Mouse (Mus musculus) C2C12 (cell line): ENCODE measurements around the gene Tspan4. TPM values are rescaled to one million over a fixed set of nuclear protein-coding genes. Genes with fewer than 3 reads are reported as not detected.

Experiments
- H3K27me3 ChIP-seq: one replicate; pipeline ENCODE4 v1.6.1; 2011; ENCODE audit not compliant: control insufficient read depth, insufficient read depth, insufficient read length
- H3K36me3 ChIP-seq: one replicate; pipeline ENCODE4 v1.6.1; 2011; ENCODE audit not compliant: control insufficient read depth, insufficient read depth
- H3K4me3 ChIP-seq: one replicate; pipeline ENCODE4 v1.5.1; 2011; ENCODE audit warnings: mild to moderate bottlenecking, control low read depth; ENCODE audit not compliant: poor library complexity, insufficient read depth, severe bottlenecking
- H3K79me2 ChIP-seq: one replicate; pipeline ENCODE4 v1.6.1; 2011; ENCODE audit not compliant: control insufficient read depth, insufficient read depth
- H3K79me3 ChIP-seq: one replicate; pipeline ENCODE4 v1.6.1; 2011; ENCODE audit warnings: low read depth, control low read depth
- H3ac ChIP-seq: one replicate; pipeline ENCODE3; 2011; ENCODE audit warnings: low read depth; ENCODE audit not compliant: control insufficient read depth, insufficient read length
- CEBPB ChIP-seq: IDR thresholded peaks from one replicate; pipeline ENCODE4 v1.6.1; 2011; ENCODE audit warnings: low read depth, mild to moderate bottlenecking, control low read depth, moderate library complexity
- CTCF ChIP-seq: IDR thresholded peaks from one replicate; pipeline ENCODE4 v1.5.1; 2011; ENCODE audit not compliant: control insufficient read depth, insufficient read depth, insufficient read length
- FOSL1 ChIP-seq: IDR thresholded peaks from one replicate; pipeline ENCODE4 v1.8.0; 2011; ENCODE audit warnings: mild to moderate bottlenecking, low read length; ENCODE audit not compliant: poor library complexity, insufficient read depth, severe bottlenecking
- MAX ChIP-seq: IDR thresholded peaks from one replicate; pipeline ENCODE4 v1.6.1; 2011; ENCODE audit warnings: mild to moderate bottlenecking, control low read depth
- MYOD1 ChIP-seq: IDR thresholded peaks from one replicate; pipeline ENCODE4 v1.6.1; 2011; ENCODE audit warnings: low read depth; ENCODE audit not compliant: control insufficient read depth, insufficient read length
- MYOG ChIP-seq: IDR thresholded peaks from one replicate; pipeline ENCODE4 v1.6.1; 2011; ENCODE audit not compliant: control insufficient read depth, insufficient read length; ENCODE audit errors: extremely low read depth
- USF1 ChIP-seq: IDR thresholded peaks from one replicate; pipeline ENCODE4 v1.6.1; 2011; ENCODE audit warnings: low read depth, mild to moderate bottlenecking, control low read depth, moderate library complexity
- polyA plus RNA-seq: library from polyadenylated mRNA; unstranded; fragments of >200 nt; fragmentation: generic; extraction: Trizol; gene quantifications from one replicate; pipeline ENCODE4 v1.2.1, GENCODE M21; 2012; ENCODE audit warnings: missing spikeins

The Tspan4 gene
- polyA plus RNA-seq, 1 experiment = 278 TPM

GRCm38 (mm10) chr7:141434464-141434863 lies 40.6 kb upstream of the Tspan4 start:
- H3K4me3 ChIP-seq = no peak overlapping the region
- peaks cover 7% of the 10 kb centered on the region for H3K79me3 ChIP-seq
- no peak overlapping the region for H3ac ChIP-seq
- peaks cover 28% of the 10 kb centered on the region for H3K79me2 ChIP-seq
- no peaks in the 10 kb centered on the region for H3K27me3 ChIP-seq
- TF ChIP-seq MYOD1 = no peak
- no peak for TF ChIP-seq CEBPB
- no peak for TF ChIP-seq CTCF
- TF ChIP-seq MAX = no peak
- no peak for TF ChIP-seq FOSL1
- TF ChIP-seq USF1 = no peak
- no peak for TF ChIP-seq MYOG
- peaks cover 21% of the 10 kb centered on the region for H3K36me3 ChIP-seq

DNA sequence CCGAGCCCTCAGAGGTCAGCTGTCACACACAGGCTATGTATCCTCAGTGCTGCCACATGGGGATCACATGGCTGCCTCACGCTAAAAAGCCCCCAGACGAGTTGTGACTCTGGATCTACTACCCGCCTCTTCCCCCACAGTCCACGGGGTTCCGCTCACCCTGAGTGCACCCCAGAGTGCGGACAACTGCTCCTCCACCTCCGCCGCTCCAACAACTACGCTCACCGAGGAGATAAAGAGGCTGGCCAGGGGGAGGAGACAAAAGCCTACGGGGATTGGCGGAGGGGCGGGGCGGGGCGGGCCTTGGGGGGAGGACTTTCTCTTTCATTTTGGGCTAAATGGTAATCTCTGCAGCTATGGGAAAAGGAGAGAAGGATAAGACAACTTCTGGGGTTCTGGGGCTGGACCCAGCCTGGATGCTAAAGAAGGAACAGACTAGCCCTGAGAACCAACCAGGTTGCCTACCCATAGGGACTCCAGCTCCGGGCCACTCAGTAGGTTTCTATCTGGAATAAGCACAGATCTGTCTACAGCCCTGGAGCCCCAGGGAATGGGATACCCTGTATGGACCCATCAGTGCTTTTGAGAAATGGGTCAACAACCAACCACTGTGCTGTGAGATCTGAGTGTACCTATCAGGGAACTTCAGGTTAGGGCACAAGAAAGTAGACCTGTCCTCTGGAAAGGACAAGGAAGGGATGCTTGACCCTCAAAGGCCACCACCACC lies 39.7 kb upstream of the Tspan4 start:
- Histone ChIP-seq H3K36me3 (peaks cover 27% of the 10 kb centered on the region), H3K79me2 (peaks cover 28% of the 10 kb centered on the region), H3K27me3 (no peaks in the 10 kb centered on the region), H3K79me3 (peaks cover 7% of the 10 kb centered on the region), H3ac (peak overlapping the region; percentile 43), H3K4me3 (peak overlapping the region; percentile 11)
- TF ChIP-seq MAX = no peak
- TF ChIP-seq CEBPB = no peak

DNA sequence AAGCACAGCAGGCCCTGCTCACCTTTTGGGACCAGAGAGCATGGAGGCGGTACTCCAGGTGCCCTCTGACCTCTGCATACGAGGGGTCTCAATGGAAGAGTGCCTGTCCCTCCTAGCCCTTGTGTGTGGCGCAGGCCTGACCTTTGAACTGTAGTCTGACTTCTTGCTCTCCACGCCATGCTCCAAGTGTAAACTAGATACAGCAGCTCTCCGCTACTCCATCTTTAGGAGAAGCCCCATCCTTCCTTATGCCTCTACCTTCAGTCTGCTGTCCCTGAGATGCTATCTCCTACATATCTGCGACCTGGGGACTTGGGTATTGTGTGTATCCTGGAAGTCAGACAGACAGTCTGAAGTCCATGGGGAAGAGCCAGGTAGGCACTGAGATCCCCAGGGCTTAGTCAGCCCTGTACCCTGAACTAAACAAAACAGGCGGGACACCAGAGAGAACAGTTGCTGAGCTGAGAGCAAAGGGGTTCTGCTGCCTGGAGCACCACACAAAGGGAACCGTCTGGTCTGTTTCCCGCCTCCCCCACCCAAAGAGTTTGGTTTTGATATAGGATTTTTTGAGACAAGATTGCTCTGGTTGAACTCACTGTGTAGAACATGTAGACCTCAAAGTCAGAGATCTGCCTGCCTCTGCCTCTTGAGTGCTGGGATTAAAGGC lies 39.1 kb upstream of the Tspan4 start:
- peaks cover 32% of the 10 kb centered on the region for H3K79me2 ChIP-seq

DNA sequence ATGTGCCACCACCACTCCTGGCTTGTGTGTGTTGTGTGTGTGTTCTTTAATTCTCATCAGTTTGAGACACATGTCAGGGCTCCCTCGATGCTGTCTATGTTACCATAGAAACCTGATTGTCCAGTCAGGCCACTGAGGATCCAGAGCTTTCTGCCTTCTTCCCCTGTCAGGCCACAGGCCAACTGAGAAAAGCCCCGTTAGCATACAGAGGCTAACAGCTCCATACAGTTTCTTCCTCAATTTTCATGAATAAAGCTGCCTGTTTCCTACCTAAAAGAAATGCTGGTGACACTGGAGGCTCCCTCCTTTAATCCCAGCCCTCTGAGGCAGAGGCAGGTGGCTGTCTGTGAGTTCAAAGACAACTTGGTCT lies 38.5 kb upstream of the Tspan4 start:
- Histone ChIP-seq H3K27me3 (no peaks in the 10 kb centered on the region), H3K4me3 (peak overlapping the region; percentile 46), H3K36me3 (peaks cover 36% of the 10 kb centered on the region), H3K79me2 (peaks cover 37% of the 10 kb centered on the region), H3K79me3 (peaks cover 7% of the 10 kb centered on the region), H3ac (no peak overlapping the region)
- TF ChIP-seq MYOG (no peak), CTCF (no peak), FOSL1 (no peak), CEBPB (no peak)

More for the DNA sequence above, 39.1 kb upstream of the Tspan4 start:
- Histone ChIP-seq H3ac (no peak overlapping the region), H3K36me3 (peaks cover 31% of the 10 kb centered on the region), H3K27me3 (no peaks in the 10 kb centered on the region), H3K79me3 (peaks cover 7% of the 10 kb centered on the region), H3K4me3 (peak overlapping the region; percentile 11)
- TF ChIP-seq MYOG = no peak
- TF ChIP-seq CTCF = no peak
- TF ChIP-seq MAX = no peak
- TF ChIP-seq USF1 = no peak
- TF ChIP-seq FOSL1 = no peak
- TF ChIP-seq CEBPB = no peak
- no peak for TF ChIP-seq MYOD1

DNA sequence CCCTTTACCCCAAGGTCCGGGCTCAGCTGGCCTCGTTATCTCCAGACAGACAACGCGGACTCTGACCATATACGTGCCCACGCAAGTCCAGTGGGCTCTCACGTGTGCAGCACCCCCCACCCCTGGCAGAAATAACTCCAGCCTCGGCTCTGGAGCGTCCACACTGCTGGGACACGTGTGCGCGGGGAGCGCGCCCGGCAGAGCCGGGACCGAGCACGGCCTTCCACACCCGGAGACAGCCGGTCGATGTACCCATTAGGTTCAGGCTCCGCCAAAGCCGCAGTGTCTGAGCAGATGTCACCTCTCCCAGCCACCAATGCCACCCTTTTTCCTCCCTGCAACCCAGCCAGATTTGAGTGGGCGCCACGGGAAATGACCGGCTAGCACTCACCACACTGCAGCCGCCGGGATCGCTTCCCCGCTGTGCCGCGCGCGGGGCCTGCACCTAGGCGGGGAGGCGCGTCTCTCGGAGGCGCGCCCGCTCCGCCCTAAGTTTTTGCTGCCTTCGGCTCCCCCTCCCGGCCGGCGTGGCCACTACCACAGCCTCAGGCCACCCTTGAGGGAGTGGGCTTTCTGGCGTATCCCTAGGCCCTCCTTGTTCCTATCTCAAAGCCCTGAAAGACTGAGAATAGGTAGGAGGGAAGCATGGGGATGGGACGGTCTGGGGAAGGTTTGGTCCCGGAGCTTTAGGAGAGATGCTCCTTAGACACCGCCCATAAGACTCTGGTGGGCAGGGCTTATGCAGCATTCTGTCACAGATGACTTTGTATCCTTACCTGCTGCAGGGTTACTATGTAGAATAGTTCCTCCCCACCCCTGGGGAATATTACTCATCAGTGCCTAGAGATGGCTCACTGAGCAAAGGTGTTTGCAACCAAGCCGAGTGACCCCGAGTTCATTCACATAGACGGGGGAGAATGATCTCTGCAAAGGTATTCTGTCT lies 37.6 kb upstream of the Tspan4 start, which contains the start of gene Slc25a22:
Gene Slc25a22, minus strand, starts transcription at position 715 of the 943 bp plus-strand sequence.
- Histone ChIP-seq H3K27me3 (no peaks in the 10 kb centered on the region), H3K36me3 (peaks cover 36% of the 10 kb centered on the region)
- no peak for TF ChIP-seq CEBPB
- no peak for TF ChIP-seq FOSL1
- no peak for TF ChIP-seq MYOD1
- no peak for TF ChIP-seq MYOG
- no peak for TF ChIP-seq USF1
- peak; percentile 70 for TF ChIP-seq CTCF
- peak; percentile 53 for TF ChIP-seq MAX

More for the DNA sequence above, 37.6 kb upstream of the Tspan4 start, which contains the start of gene Slc25a22:
- Histone ChIP-seq H3ac (peak within 1 kb of the TSS; percentile 74), H3K4me3 (peak within 1 kb of the TSS; percentile 46), H3K79me2 (peaks cover 47% of the 10 kb centered on the region), H3K79me3 (peaks cover 7% of the 10 kb centered on the region)
